Mouse (Mus musculus) bone marrow, adult 2 months (tissue): ENCODE results near the gene Dock7. TPM values are rescaled to one million over a fixed set of nuclear protein-coding genes. Genes with fewer than 3 reads are reported as not detected.

Experiments used
- H3K27ac ChIP-seq: fragments of 200-500 bp; 2 replicates; pipeline ENCODE4 v1.5.1; 2012; ENCODE audit warnings: low read depth, mild to moderate bottlenecking, control low read depth, inconsistent platforms, low read length; ENCODE audit not compliant: control insufficient read depth, poor library complexity, insufficient read depth
- H3K4me1 ChIP-seq: fragments of 200-500 bp; 2 replicates; pipeline ENCODE4 v1.6.1; 2011; ENCODE audit warnings: low read length; ENCODE audit not compliant: control insufficient read depth, insufficient read depth
- H3K4me3 ChIP-seq: fragments of 200-500 bp; replicated peaks from 2 replicates; pipeline ENCODE3; 2011; ENCODE audit warnings: mild to moderate bottlenecking, low read depth, low read length, control low read depth; ENCODE audit not compliant: control insufficient read depth
- CTCF ChIP-seq: fragments of 200-500 bp; IDR thresholded peaks from 2 replicates; pipeline ENCODE4 v1.5.1; 2011; ENCODE audit warnings: low read length, control low read depth; ENCODE audit not compliant: control insufficient read depth, insufficient read depth
- POLR2A ChIP-seq: fragments of 200-500 bp; IDR thresholded peaks from 2 replicates; pipeline ENCODE4 v1.6.1; 2011; ENCODE audit warnings: low read depth, mild to moderate bottlenecking, control low read depth, low read length, borderline replicate concordance; ENCODE audit not compliant: control insufficient read depth
- WGBS: fragments of 180-500 bp; shearing (Covaris S2); methylation state at CpG from one replicate; pipeline ENCODE4 v1.1.7; 2018; 5-methylcytosine and 5-hydroxymethylcytosine counted together
- polyA plus RNA-seq: library from polyadenylated mRNA; stranded (reverse); fragments of >200 nt; gene quantifications from 2 replicates; pipeline ENCODE4 v1.2.4, GENCODE M21; 2011; ENCODE audit warnings: low replicate concordance; ENCODE audit not compliant: missing spikeins, insufficient read depth, insufficient read length

Gene Dock7
- polyA plus RNA-seq = 2.8 and 7.0 TPM in 2 replicates

DNA sequence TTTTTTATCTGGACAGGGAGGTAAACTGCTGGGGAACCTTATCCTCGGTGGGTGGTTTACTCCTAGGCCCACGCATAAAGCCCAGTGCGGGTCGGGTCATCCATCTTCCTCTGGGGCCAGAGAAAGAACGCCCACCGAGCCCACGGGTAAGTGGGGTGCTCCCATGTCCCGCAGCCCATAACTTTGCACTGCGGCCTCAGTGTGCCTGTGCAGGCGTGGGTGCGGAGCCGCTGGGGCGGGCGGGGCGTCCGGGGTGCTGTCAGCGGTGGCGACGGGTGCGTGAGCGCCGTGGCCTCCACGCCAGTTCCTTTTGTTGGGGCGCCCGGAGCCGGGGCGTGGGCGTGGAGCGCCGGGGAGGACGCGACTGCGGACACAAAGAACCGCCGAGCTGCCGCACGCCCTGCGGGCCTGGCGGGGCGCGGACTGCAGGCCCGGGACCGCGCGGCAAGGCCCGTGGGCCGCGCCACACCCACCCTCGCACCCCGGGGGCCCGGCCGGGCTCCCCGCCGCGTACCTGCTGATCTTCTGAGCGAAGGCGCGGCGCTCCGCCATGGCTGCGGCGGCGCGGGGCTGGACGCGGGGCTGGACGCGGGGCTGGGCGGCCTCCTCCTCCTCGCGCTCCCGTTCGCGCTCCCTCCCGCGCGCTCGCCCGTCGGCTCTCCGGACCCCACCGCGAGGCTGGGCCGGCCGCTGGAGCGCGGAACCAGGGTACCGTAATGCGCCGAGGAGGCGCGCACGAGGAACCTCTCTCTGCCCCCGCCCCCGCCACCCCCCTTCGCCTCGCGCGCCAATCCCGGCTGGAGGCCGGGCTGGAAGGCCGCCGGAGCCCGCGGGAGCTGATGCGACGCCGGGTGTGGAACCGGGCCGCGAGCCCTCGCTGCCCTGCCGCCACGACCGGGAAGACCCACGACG lies at the start of gene Dock7:
Gene Dock7 (minus strand): TSS at position 705 of the 912 bp plus-strand sequence.
- Histone ChIP-seq H3K4me3 (peak within 1 kb of the TSS; percentile 66), H3K27ac (peak within 1 kb of the TSS; percentile 43; the same call in 1 of the 2 replicates), H3K4me1 (no peaks in the 10 kb centered on the region)
- TF ChIP-seq CTCF (no peak), POLR2A (no peak)
- under 1% methylated on average over 103 of the region's 117 CpGs for WGBS

DNA sequence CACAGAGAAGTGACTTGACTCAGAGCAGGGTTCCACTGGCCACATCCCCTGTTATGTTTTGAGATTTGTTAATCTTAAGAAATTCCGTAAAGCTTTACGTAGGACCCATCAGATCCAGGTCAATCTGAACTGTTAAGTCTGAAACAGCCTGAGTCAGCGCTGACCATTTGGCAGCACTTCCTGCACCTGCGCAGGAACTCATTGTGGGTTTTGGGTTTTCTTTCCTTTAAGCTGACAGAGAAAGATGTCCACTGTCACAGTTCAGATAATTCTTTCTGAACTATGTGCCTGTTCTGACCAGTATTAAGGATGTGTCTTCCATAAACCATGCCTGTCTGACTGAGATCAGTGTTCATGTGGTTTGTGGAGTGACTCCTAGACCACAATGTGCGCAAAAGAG lies 48.2 kb upstream of the Dock7 start:
- WGBS = 71% methylated on average over 5 of the region's 5 CpGs
- TF ChIP-seq POLR2A (no peak), CTCF (no peak)
- no peak overlapping the region for H3K27ac ChIP-seq
- H3K4me3 ChIP-seq = no peak overlapping the region
- no peaks in the 10 kb centered on the region for H3K4me1 ChIP-seq

DNA sequence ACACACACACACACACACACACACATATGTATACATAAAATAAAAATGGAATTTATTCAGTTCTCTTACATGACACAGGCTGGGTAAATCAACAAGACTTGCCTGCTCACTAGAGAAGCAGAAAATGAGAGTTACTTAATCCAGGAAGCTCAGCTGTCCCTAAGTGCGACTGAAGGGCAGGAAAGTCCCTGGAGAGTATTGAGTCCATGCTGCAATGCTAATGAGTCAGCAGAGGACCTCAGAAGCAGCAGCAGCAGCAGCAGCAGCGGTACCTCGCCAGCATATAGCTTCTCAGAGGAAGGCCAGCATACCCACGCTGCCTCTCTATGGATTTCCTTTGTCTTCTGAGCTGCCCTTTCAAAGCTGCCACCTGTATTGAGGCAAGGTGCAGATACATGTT lies 42.8 kb upstream of the Dock7 start:
- Histone ChIP-seq H3K4me1 (no peaks in the 10 kb centered on the region; the same call in 1 of the 2 replicates), H3K27ac (no peak overlapping the region), H3K4me3 (no peak overlapping the region)
- TF ChIP-seq CTCF = no peak
- no peak for TF ChIP-seq POLR2A
- 8% methylated on average over 4 of the region's 4 CpGs for WGBS

DNA sequence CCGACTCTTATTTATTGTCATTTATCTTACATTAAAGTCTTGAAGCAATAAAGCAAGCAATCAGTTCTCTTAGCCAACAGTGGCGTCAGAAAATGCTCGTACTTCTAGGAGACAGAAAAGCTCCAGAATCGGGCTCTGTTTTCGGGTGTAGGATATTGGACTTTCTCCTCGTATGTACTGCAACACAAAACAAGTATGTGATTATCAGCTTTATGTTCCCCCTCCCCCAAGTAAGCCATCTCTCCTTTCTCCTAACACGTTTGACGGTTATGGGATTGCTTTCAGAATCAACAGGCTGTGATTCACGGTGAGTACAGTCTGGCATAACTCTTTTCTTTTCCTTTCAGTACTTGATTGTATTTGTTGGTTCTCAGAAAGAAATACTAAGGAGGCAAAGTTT lies 42.3 kb upstream of the Dock7 start:
- TF ChIP-seq POLR2A = no peak
- TF ChIP-seq CTCF = no peak
- WGBS = 63% methylated on average over 9 of the region's 9 CpGs
- H3K4me3 ChIP-seq = no peak overlapping the region
- H3K27ac ChIP-seq = no peak overlapping the region
- no peaks in the 10 kb centered on the region; the same call in 1 of the 2 replicates for H3K4me1 ChIP-seq

DNA sequence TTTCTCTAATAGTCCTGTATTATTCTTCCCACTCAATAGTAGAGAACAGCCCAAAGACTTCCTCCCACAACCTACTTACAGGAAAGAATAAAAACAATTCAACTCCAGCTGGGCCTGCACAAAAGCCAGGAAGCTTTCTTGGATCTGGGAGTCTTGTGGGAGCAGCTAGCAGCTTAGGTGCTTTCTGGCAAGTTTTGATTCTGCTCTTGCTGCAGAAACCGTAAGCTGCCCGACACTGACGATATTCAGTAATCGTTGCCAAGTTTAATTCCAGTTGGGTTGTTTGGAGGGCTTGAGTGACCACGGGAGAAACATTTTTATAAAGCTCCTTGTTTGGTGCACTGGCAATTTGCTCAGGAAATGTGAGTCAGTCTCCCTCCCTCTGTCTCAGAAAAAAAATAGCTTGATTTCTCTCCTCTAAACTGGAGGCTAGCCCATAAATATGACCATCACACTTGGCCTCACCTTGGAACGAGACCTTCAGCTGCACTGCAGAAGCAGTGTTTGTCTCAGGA lies 40.8 kb upstream of the Dock7 start:
- no peak for TF ChIP-seq CTCF
- 50% methylated on average over 6 of the region's 6 CpGs for WGBS
- H3K4me3 ChIP-seq = no peak overlapping the region
- no peaks in the 10 kb centered on the region; the same call in 1 of the 2 replicates for H3K4me1 ChIP-seq
- no peak overlapping the region for H3K27ac ChIP-seq

DNA sequence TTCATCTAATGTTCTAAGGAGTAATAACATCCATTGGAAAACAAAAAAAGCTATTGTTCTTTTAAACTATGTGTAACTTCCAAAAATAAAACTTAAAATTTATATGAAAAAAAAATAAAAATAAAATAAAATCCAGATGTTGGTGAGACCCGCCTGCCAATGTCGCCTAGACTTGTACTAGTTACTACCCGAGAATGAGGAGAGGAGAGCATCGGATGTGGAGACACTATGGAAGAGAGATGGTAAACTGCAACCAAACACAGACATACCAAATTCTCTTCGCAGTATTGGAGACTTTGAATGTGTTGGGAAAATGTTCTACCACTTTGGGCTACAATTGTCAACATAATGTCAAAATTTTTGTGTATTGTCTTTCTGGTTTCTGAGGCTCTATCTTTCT lies 40.2 kb upstream of the Dock7 start:
- Histone ChIP-seq H3K4me1 (no peaks in the 10 kb centered on the region; the same call in 1 of the 2 replicates), H3K27ac (no peak overlapping the region), H3K4me3 (no peak overlapping the region)
- WGBS = 77% methylated on average over 5 of the region's 5 CpGs
- TF ChIP-seq CTCF (no peak), POLR2A (no peak)

DNA sequence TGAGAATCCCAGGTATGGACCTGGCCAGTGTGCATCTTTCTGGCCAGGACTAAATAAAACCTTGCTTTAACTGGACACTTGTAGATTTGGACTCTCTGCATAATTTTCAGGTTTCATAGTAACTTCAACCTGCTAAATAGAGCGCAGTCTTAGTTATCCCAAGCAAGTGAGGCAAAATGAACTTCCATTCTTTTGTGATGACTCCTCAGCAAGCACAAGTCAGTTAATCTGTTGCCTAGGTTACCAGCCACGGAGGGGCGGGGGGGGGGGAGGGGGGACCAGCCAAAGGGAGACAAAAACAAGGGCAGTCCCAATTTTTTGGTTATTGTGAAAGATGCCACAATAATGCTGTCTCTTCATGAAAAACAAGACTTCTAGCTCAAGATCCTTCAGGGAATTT lies 39.7 kb upstream of the Dock7 start:
- 35% methylated on average over 3 of the region's 3 CpGs for WGBS
- no peak for TF ChIP-seq CTCF
- no peak for TF ChIP-seq POLR2A
- no peaks in the 10 kb centered on the region; the same call in 1 of the 2 replicates for H3K4me1 ChIP-seq
- H3K27ac ChIP-seq = no peak overlapping the region
- H3K4me3 ChIP-seq = no peak overlapping the region

DNA sequence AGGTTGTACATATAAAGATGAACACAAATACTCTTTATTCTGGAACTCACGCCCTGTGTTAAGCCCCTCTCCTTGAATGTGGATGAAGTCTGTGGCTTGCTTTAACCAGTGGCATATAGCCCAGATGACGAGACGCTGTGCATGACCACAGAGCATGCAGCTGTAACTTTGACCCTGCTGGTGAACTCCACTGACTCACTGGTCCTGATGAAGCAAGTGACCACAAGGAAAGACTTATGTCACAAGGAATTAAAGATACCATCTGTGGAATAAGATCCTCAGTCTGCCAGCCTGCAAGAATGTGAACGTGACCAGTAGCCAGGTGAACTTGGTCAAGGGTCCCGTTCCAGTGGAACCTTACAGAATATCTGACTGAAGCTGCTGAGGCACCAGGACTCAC lies 37.8 kb upstream of the Dock7 start:
- TF ChIP-seq CTCF = no peak
- TF ChIP-seq POLR2A = no peak
- H3K27ac ChIP-seq = no peak overlapping the region
- 57% methylated on average over 5 of the region's 5 CpGs for WGBS
- no peak overlapping the region for H3K4me3 ChIP-seq
- H3K4me1 ChIP-seq = no peaks in the 10 kb centered on the region
